9 mouse cellular contexts compared by ENCODE assay signal in the genomic region with DNA sequence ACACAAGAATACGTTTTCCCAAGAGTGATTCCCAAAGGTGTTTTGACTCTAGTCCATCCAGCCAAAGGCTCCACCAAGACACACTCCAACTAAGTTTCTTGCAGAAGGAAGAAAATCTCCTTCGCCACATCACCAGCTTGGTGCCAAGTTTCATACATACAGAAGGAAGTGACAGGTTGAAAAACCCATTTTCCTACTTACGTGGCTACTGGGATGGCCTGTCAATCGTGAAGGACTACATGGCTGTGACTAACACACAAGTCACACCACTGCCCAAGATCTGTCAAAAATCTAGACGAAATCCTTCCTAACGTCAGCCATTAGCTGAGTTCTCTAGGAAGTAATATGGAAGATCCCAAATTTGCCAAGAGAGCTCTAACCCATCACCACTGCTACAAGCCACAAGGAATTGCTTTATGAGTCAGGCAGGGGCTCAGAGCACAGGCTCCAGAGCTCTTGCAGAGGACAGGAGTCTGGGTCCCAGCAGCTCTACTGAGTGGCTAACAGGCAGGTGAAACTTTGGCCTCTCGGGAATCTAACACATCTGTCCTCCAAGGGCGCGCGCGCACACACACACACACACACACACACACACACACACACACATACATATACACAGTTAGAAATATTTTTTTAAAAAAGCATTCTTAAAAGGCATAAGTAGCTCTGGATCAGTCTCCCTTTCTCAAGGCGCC. TPM values are rescaled to one million over a fixed set of nuclear protein-coding genes. Genes with fewer than 3 reads are reported as not detected.
DNase-seq lines count a peak whose midpoint lies in the region; ATAC-seq lines count a peak whose summit lies in the region.
"Had no signal": no experiment of that assay in that cellular context is flagged by ENCODE, and none has a peak within 500 bp of the region (broad histone marks: within the 10 kb centered on the region; RNA-seq: fewer than 3 reads in every experiment).

No protein-coding gene starts in this region.

- no peaks in the 10 kb centered on the region for H3K9me3 ChIP-seq in heart, embryonic 15.5 days (replicated peaks)
- no peaks in the 10 kb centered on the region for H3K9me3 ChIP-seq in hindbrain, embryonic 16.5 days (ENCODE audit: control insufficient read depth, low read length)
- H3K9me3 ChIP-seq in midbrain, embryonic 13.5 days: no peaks in the 10 kb centered on the region

- WGBS in heart, embryonic 15.5 days: 71% methylated on average over 12 of the region's 12 CpGs
- 72% methylated on average over 12 of the region's 12 CpGs for WGBS in hindbrain, embryonic 16.5 days
- WGBS in midbrain, embryonic 13.5 days: 82% methylated on average over 12 of the region's 12 CpGs

- peaks cover 23% of the 10 kb centered on the region for H3K4me1 ChIP-seq in heart, embryonic 15.5 days (replicated peaks)
- peaks cover 11% of the 10 kb centered on the region for H3K4me1 ChIP-seq in hindbrain, embryonic 16.5 days (ENCODE audit: control insufficient read depth, insufficient read depth, low read depth, low read length)
- H3K4me1 ChIP-seq in midbrain, embryonic 13.5 days (replicated peaks): peaks cover 20% of the 10 kb centered on the region

- H3K27ac ChIP-seq in heart, embryonic 15.5 days: no peak overlapping the region
- H3K27ac ChIP-seq in hindbrain, embryonic 16.5 days (ENCODE audit: low read depth, low read length): no peak overlapping the region
- H3K27ac ChIP-seq in midbrain, embryonic 13.5 days: no peak overlapping the region

- H3K4me2 ChIP-seq in heart, embryonic 15.5 days: peak overlapping the region; percentile 94
- peak overlapping the region; percentile 64 for H3K4me2 ChIP-seq in hindbrain, embryonic 16.5 days (ENCODE audit: low read length)
- H3K4me2 ChIP-seq in midbrain, embryonic 13.5 days (replicated peaks): peak overlapping the region; percentile 95

- peak overlapping the region; percentile 70; the same call in 1 of the 2 replicates for H3K9ac ChIP-seq in heart, embryonic 15.5 days
- H3K9ac ChIP-seq in hindbrain, embryonic 16.5 days (ENCODE audit: low read depth, low read length): peak overlapping the region; percentile 85
- H3K9ac ChIP-seq in midbrain, embryonic 13.5 days (replicated peaks): peak overlapping the region; percentile 82

- no peaks in the 10 kb centered on the region for H3K36me3 ChIP-seq in heart, embryonic 15.5 days
- no peaks in the 10 kb centered on the region for H3K36me3 ChIP-seq in hindbrain, embryonic 16.5 days (ENCODE audit: control insufficient read depth, insufficient read depth, low read length)
- H3K36me3 ChIP-seq in midbrain, embryonic 13.5 days: no peaks in the 10 kb centered on the region

- peak overlapping the region; percentile 71 for H3K4me3 ChIP-seq in heart, embryonic 15.5 days
- H3K4me3 ChIP-seq in hindbrain, embryonic 16.5 days (ENCODE audit: low read length): peak overlapping the region; percentile 82
- H3K4me3 ChIP-seq in midbrain, embryonic 13.5 days (replicated peaks): peak overlapping the region; percentile 72

- no peak for DNase-seq in heart, adult 18-20 months
- DNase-seq in NIH3T3 (ENCODE audit: low read depth): peak; percentile 42
- no peak for DNase-seq in left cerebral cortex, adult 18-20 months (ENCODE audit: low spot score in 2 of 2)
- DNase-seq in spleen, postnatal 4 days (ENCODE audit: low spot score in 2 of 2): no peak
- DNase-seq: right cerebral cortex, postnatal 25 days had no signal

- no peaks in the 10 kb centered on the region for H3K27me3 ChIP-seq in heart, embryonic 15.5 days
- H3K27me3 ChIP-seq in hindbrain, embryonic 16.5 days (replicated peaks; ENCODE audit: control insufficient read depth, insufficient read depth, low read length): no peaks in the 10 kb centered on the region
- H3K27me3 ChIP-seq in midbrain, embryonic 13.5 days: no peaks in the 10 kb centered on the region

- no peak for ATAC-seq in heart, embryonic 15.5 days (replicated peaks; ENCODE audit: insufficient number of reproducible peaks, insufficient read depth, low FRiP score, low read depth)
- ATAC-seq in hindbrain, embryonic 16.5 days: no peak
- ATAC-seq in midbrain, embryonic 13.5 days: no peak
- ATAC-seq in inflammation-experienced regulatory T-cells, adult 6 months: no peak

RNA-seq across cellular contexts. Expression of a gene that starts 1.1 kb away (rescaled TPM):
- 14.8 and 17.5 TPM in 2 replicates for polyA plus RNA-seq in heart, embryonic 15.5 days (2015; fragmentation: Nextera tagmentation; extraction: Ambion mirVana)
- total RNA-seq in heart, adult 18-20 months (2021): 10 to 100 TPM; 15.3 to 17.3 TPM
- 42.4 and 43.7 TPM in 2 replicates for polyA plus RNA-seq in hindbrain, embryonic 16.5 days (2015; fragmentation: Nextera tagmentation; extraction: Ambion mirVana)
- polyA plus RNA-seq in midbrain, embryonic 13.5 days (2015; fragmentation: Nextera tagmentation; extraction: Ambion mirVana): 25.2 and 26.4 TPM in 2 replicates
- 1 to 10 TPM in 2 of 3 experiments, under 1 TPM in 1; 0.50 to 2.1 (median 1.6) TPM for polyA plus RNA-seq in inflammation-experienced regulatory T-cells, adult 6 months (2017; shearing (Covaris generic))
- total RNA-seq in left cerebral cortex, adult 18-20 months (2021): 10 to 100 TPM; 14.4 to 15.6 TPM

RNA-seq across cellular contexts. Expression of a gene that starts 31.2 kb away (rescaled TPM):
- polyA plus RNA-seq in heart, embryonic 15.5 days (2015; fragmentation: Nextera tagmentation; extraction: Ambion mirVana): 68.9 and 97.8 TPM in 2 replicates
- 10 to 100 TPM; 97.4 to 97.6 TPM for total RNA-seq in heart, adult 18-20 months (2021)
- 65.9 and 77.6 TPM in 2 replicates for polyA plus RNA-seq in hindbrain, embryonic 16.5 days (2015; fragmentation: Nextera tagmentation; extraction: Ambion mirVana)
- polyA plus RNA-seq in midbrain, embryonic 13.5 days (2015; fragmentation: Nextera tagmentation; extraction: Ambion mirVana): 71.4 and 92.6 TPM in 2 replicates
- 10 to 100 TPM; 25.8 to 31.8 (median 29.5) TPM for polyA plus RNA-seq in inflammation-experienced regulatory T-cells, adult 6 months (2017; shearing (Covaris generic))
- 10 to 100 TPM; 87.1 to 93.6 TPM for total RNA-seq in left cerebral cortex, adult 18-20 months (2021)

RNA-seq across cellular contexts. Expression of a gene that starts 56.3 kb away (rescaled TPM):
- 13.5 and 15.7 TPM in 2 replicates for polyA plus RNA-seq in heart, embryonic 15.5 days (2015; fragmentation: Nextera tagmentation; extraction: Ambion mirVana)
- total RNA-seq in heart, adult 18-20 months (2021): 10 to 100 TPM; 13.7 to 14.4 TPM
- 22.5 and 23.3 TPM in 2 replicates for polyA plus RNA-seq in hindbrain, embryonic 16.5 days (2015; fragmentation: Nextera tagmentation; extraction: Ambion mirVana)
- polyA plus RNA-seq in midbrain, embryonic 13.5 days (2015; fragmentation: Nextera tagmentation; extraction: Ambion mirVana): 18.6 and 23.5 TPM in 2 replicates
- polyA plus RNA-seq in inflammation-experienced regulatory T-cells, adult 6 months (2017; shearing (Covaris generic)): 10 to 100 TPM in 2 of 3 experiments, 1 to 10 TPM in 1; 7.8 to 12.4 (median 10.8) TPM
- total RNA-seq in left cerebral cortex, adult 18-20 months (2021): 10 to 100 TPM in 1 of 2 experiments, 1 to 10 TPM in 1; 9.5 to 12.2 TPM

RNA-seq across cellular contexts. Expression of a gene that starts 57.5 kb away (rescaled TPM):
- polyA plus RNA-seq in heart, embryonic 15.5 days (2015; fragmentation: Nextera tagmentation; extraction: Ambion mirVana): 0.09 TPM in 1 of 2 replicates, not detected in the other
- total RNA-seq in heart, adult 18-20 months (2021): not detected
- polyA plus RNA-seq in hindbrain, embryonic 16.5 days (2015; fragmentation: Nextera tagmentation; extraction: Ambion mirVana): not detected in 2 replicates
- polyA plus RNA-seq in midbrain, embryonic 13.5 days (2015; fragmentation: Nextera tagmentation; extraction: Ambion mirVana): not detected in 2 replicates
- polyA plus RNA-seq in inflammation-experienced regulatory T-cells, adult 6 months (2017; shearing (Covaris generic)): not detected
- not detected for total RNA-seq in left cerebral cortex, adult 18-20 months (2021)
